ENCODE assay signal across 7 mouse cellular contexts in genomic region chr10:88604943-88605342, GRCm38 (mm10). TPM values are rescaled to one million over a fixed set of nuclear protein-coding genes. Genes with fewer than 3 reads are reported as not detected.
DNase-seq lines count a peak whose midpoint lies in the region; ATAC-seq and TF ChIP-seq lines count a peak whose summit lies in the region.

Mybpc1 (minus strand) TSS chr10:88605152.

- H3K9ac ChIP-seq in kidney, postnatal 0 days (ENCODE audit: low read depth, low read length) = no peak within 1 kb of the TSS
- 0 out of 2 replicates have a peak within 1 kb of the TSS, but pooled peaks have one; percentile 43 for H3K9ac ChIP-seq in hindbrain, embryonic 13.5 days
- no peak within 1 kb of the TSS for H3K9ac ChIP-seq in neural tube, embryonic 11.5 days (ENCODE audit: low read length)

- H3K9me3 ChIP-seq in kidney, postnatal 0 days (replicated peaks; ENCODE audit: low read length) = no peaks in the 10 kb centered on the region
- H3K9me3 ChIP-seq in embryonic facial prominence, embryonic 10.5 days = no peaks in the 10 kb centered on the region
- no peaks in the 10 kb centered on the region for H3K9me3 ChIP-seq in hindbrain, embryonic 13.5 days
- no peaks in the 10 kb centered on the region for H3K9me3 ChIP-seq in neural tube, embryonic 11.5 days (ENCODE audit: control insufficient read depth, low read length)

- no peak for TF ChIP-seq CTCF in kidney, postnatal 0 days (IDR thresholded peaks at IDR 0.05; ENCODE audit: low read depth)

- 8% methylated on average over 16 of the region's 16 CpGs for WGBS in kidney, postnatal 0 days
- 48% methylated on average over 16 of the region's 16 CpGs for WGBS in embryonic facial prominence, embryonic 10.5 days
- 24% methylated on average over 16 of the region's 16 CpGs for WGBS in hindbrain, embryonic 13.5 days
- 21% methylated on average over 16 of the region's 16 CpGs for WGBS in neural tube, embryonic 11.5 days

- intact Hi-C loops in left cerebral cortex, postnatal 14 days (cut with DNase I) = no loop called here

- H3K4me2 ChIP-seq in kidney, postnatal 0 days (ENCODE audit: low read length) = peak within 1 kb of the TSS; percentile 25; the same call in 1 of the 2 replicates
- peak within 1 kb of the TSS; percentile 43 for H3K4me2 ChIP-seq in hindbrain, embryonic 13.5 days
- 0 out of 2 replicates have a peak within 1 kb of the TSS, but pooled peaks have one; percentile 25 for H3K4me2 ChIP-seq in neural tube, embryonic 11.5 days (ENCODE audit: low read depth)

- DNase-seq in kidney, postnatal 0 days (ENCODE audit: low spot score) = peak; percentile 63
- no peak for DNase-seq in kidney, adult 18-20 months
- peak; percentile 31 for DNase-seq in embryonic facial prominence, embryonic 10.5 days (ENCODE audit: low spot score)
- DNase-seq in neural tube, embryonic 11.5 days (ENCODE audit: low spot score) = peak; percentile 72
- no peak for DNase-seq in left cerebral cortex, postnatal 14 days (ENCODE audit: low spot score in 2 of 2)

- ATAC-seq in kidney, postnatal 0 days (replicated peaks; ENCODE audit: low FRiP score, low read depth) = 0 out of 2 replicates have a peak, but pooled peaks have one; percentile 10
- peak; percentile 71 for ATAC-seq in hindbrain, embryonic 13.5 days (ENCODE audit: low FRiP score)
- peak; percentile 53 for ATAC-seq in neural tube, embryonic 11.5 days (ENCODE audit: insufficient read depth, low FRiP score, low TSS enrichment)
- ATAC-seq in megakaryocyte-erythroid progenitor cell, adult 5-6 weeks (replicated peaks; ENCODE audit: low FRiP score, low TSS enrichment, poor library complexity, severe bottlenecking) = no peak

- no peaks in the 10 kb centered on the region for H3K4me1 ChIP-seq in kidney, postnatal 0 days (replicated peaks; ENCODE audit: insufficient read depth, low read length)
- no peaks in the 10 kb centered on the region for H3K4me1 ChIP-seq in embryonic facial prominence, embryonic 10.5 days
- peaks cover 12% of the 10 kb centered on the region for H3K4me1 ChIP-seq in hindbrain, embryonic 13.5 days (replicated peaks)
- H3K4me1 ChIP-seq in neural tube, embryonic 11.5 days (ENCODE audit: control insufficient read depth, insufficient read depth, low read length) = peaks cover 5% of the 10 kb centered on the region; the same call in 1 of the 2 replicates

- no peaks in the 10 kb centered on the region for H3K36me3 ChIP-seq in kidney, postnatal 0 days (ENCODE audit: insufficient read depth, low read length)
- no peaks in the 10 kb centered on the region for H3K36me3 ChIP-seq in embryonic facial prominence, embryonic 10.5 days (replicated peaks)
- no peaks in the 10 kb centered on the region for H3K36me3 ChIP-seq in hindbrain, embryonic 13.5 days
- H3K36me3 ChIP-seq in neural tube, embryonic 11.5 days (ENCODE audit: control insufficient read depth, insufficient read depth, low read length) = no peaks in the 10 kb centered on the region

- no peaks in the 10 kb centered on the region for H3K27me3 ChIP-seq in kidney, postnatal 0 days (ENCODE audit: insufficient read depth, low read length)
- no peaks in the 10 kb centered on the region for H3K27me3 ChIP-seq in embryonic facial prominence, embryonic 10.5 days (replicated peaks; ENCODE audit: low read depth, poor library complexity, severe bottlenecking)
- H3K27me3 ChIP-seq in hindbrain, embryonic 13.5 days = no peaks in the 10 kb centered on the region
- no peaks in the 10 kb centered on the region for H3K27me3 ChIP-seq in neural tube, embryonic 11.5 days (ENCODE audit: control insufficient read depth, insufficient read depth, low read length)

- no peak within 1 kb of the TSS for H3K27ac ChIP-seq in kidney, postnatal 0 days
- no peak within 1 kb of the TSS for H3K27ac ChIP-seq in embryonic facial prominence, embryonic 10.5 days (replicated peaks)
- no peak within 1 kb of the TSS for H3K27ac ChIP-seq in hindbrain, embryonic 13.5 days
- H3K27ac ChIP-seq in neural tube, embryonic 11.5 days (ENCODE audit: low read depth, low read length) = no peak within 1 kb of the TSS

- H3K4me3 ChIP-seq in kidney, postnatal 0 days (replicated peaks; ENCODE audit: low read depth, low read length) = no peak within 1 kb of the TSS
- no peak within 1 kb of the TSS for H3K4me3 ChIP-seq in embryonic facial prominence, embryonic 10.5 days
- peak within 1 kb of the TSS; percentile 5; the same call in 1 of the 2 replicates for H3K4me3 ChIP-seq in hindbrain, embryonic 13.5 days
- H3K4me3 ChIP-seq in neural tube, embryonic 11.5 days (ENCODE audit: low read depth, low read length) = no peak within 1 kb of the TSS

RNA-seq across cellular contexts. Expression of gene Mybpc1, which starts in this region (rescaled TPM):
- polyA plus RNA-seq in kidney, postnatal 0 days (2015; fragmentation: Nextera tagmentation; extraction: Ambion mirVana) = 1.2 and 1.5 TPM in 2 replicates
- 1.2 and 2.1 TPM in 2 replicates for polyA plus RNA-seq in embryonic facial prominence, embryonic 10.5 days (2016; fragmentation: Nextera tagmentation; extraction: Ambion mirVana)
- 5.3 and 6.2 TPM in 2 replicates for polyA plus RNA-seq in hindbrain, embryonic 13.5 days (2015; fragmentation: Nextera tagmentation; extraction: Ambion mirVana)
- polyA plus RNA-seq in neural tube, embryonic 11.5 days (2014; fragmentation: Nextera tagmentation; extraction: Ambion mirVana) = 17.6 and 18.8 TPM in 2 replicates
- total RNA-seq in megakaryocyte-erythroid progenitor cell, adult 5-6 weeks (2014; fragmentation: Nextera tagmentation) = not detected in 2 replicates
- total RNA-seq in megakaryocyte-erythroid progenitor cell, adult 5-6 weeks (2017) = not detected in 2 replicates
- total RNA-seq in left cerebral cortex, postnatal 14 days (2021) = 1 to 10 TPM; 5.5 to 6.2 TPM

Comparison
In these comparisons a context has a peak if more than half of its experiments do, and no peak if none do; other contexts are left out.
1. RNA of gene Mybpc1 (total RNA-seq): 5.5 to 6.2 TPM in left cerebral cortex, postnatal 14 days; not detected in megakaryocyte-erythroid progenitor cell, adult 5-6 weeks; every median in the first group is over 4 times any median in the second.
2. DNase-seq: peak in kidney, postnatal 0 days (single experiment), embryonic facial prominence, embryonic 10.5 days (single experiment) and neural tube, embryonic 11.5 days (single experiment); none in kidney, adult 18-20 months (single experiment) and left cerebral cortex, postnatal 14 days (0 of 2).
3. Peak in every context shown above with its lines, with median percentiles within 50 percentile points of each other: H3K4me2 ChIP-seq.